Mouse (Mus musculus) midbrain, embryonic 14.5 days (tissue): Measurements from ENCODE around the gene Armc8. TPM values are rescaled to one million over a fixed set of nuclear protein-coding genes. Genes with fewer than 3 reads are reported as not detected.

Experiments
- ATAC-seq: fragments of 200-750 bp; cut with Nextera tagmentation; 2 replicates; pipeline ENCODE4 v1.8.0; 2017; ENCODE audit warnings: moderate number of reproducible peaks, moderate library complexity; ENCODE audit not compliant: low FRiP score, low TSS enrichment
- DNase-seq: peaks from one replicate; pipeline ENCODE4 v3.0.0-alpha.2; 2015
- H3K27ac ChIP-seq: fragments of 300-500 bp; sonication (generic); replicated peaks from 2 replicates; pipeline ENCODE4 v1.5.1; 2014; ENCODE audit warnings: mild to moderate bottlenecking, low read depth, low read length, moderate library complexity
- H3K27me3 ChIP-seq: fragments of 300-500 bp; sonication (generic); 2 replicates; pipeline ENCODE4 v1.6.1; 2014; ENCODE audit warnings: low read length, control low read depth, mixed read lengths; ENCODE audit not compliant: control insufficient read depth, insufficient read depth
- H3K36me3 ChIP-seq: fragments of 300-500 bp; sonication (generic); 2 replicates; pipeline ENCODE4 v1.6.1; 2014; ENCODE audit warnings: low read length, control low read depth; ENCODE audit not compliant: control insufficient read depth, insufficient read depth
- H3K4me1 ChIP-seq: fragments of 300-500 bp; sonication (generic); 2 replicates; pipeline ENCODE4 v1.6.1; 2014; ENCODE audit warnings: mild to moderate bottlenecking, antibody characterized with exemption, low read length, control low read depth; ENCODE audit not compliant: control insufficient read depth, insufficient read depth
- H3K4me2 ChIP-seq: fragments of 300-500 bp; sonication (generic); 2 replicates; pipeline ENCODE4 v1.6.1; 2014; ENCODE audit warnings: mild to moderate bottlenecking, low read length, moderate library complexity
- H3K4me3 ChIP-seq: fragments of 300-500 bp; sonication (generic); replicated peaks from 2 replicates; pipeline ENCODE4 v1.5.1; 2014; ENCODE audit warnings: low read depth, low read length
- H3K9ac ChIP-seq: fragments of 300-500 bp; sonication (generic); replicated peaks from 2 replicates; pipeline ENCODE4 v1.6.1; 2014; ENCODE audit warnings: mild to moderate bottlenecking, low read length, moderate library complexity
- H3K9me3 ChIP-seq: fragments of 300-500 bp; sonication (generic); 2 replicates; pipeline ENCODE4 v1.6.1; 2016; ENCODE audit warnings: low read length, control low read depth, mixed read lengths; ENCODE audit not compliant: control insufficient read depth
- WGBS: fragments of 180-500 bp; shearing (Covaris S2); extraction: QIAGEN DNeasy Blood & Tissue Kit; methylation state at CpG from one replicate; pipeline ENCODE4 v1.1.7; 2014; 5-methylcytosine and 5-hydroxymethylcytosine counted together
- polyA plus RNA-seq: library from polyadenylated mRNA; unstranded; fragments of >200 nt; fragmentation: Nextera tagmentation; extraction: Ambion mirVana; gene quantifications from 2 replicates; pipeline ENCODE4 v1.2.1, GENCODE M21; 2014

Gene Armc8
- polyA plus RNA-seq, 1 experiment from 2014 or later: 81.0 TPM

GRCm38 (mm10) chr9:99447323-99447722 is 121.4 kb downstream of the Armc8 start:
- Histone ChIP-seq H3K4me1 (0 out of 2 replicates have a peak, but pooled peaks cover 5% of the 10 kb centered on the region), H3K27ac (no peak overlapping the region), H3K9me3 (no peaks in the 10 kb centered on the region), H3K36me3 (no peaks in the 10 kb centered on the region), H3K4me3 (no peak overlapping the region), H3K4me2 (no peak overlapping the region), H3K9ac (no peak overlapping the region), H3K27me3 (no peaks in the 10 kb centered on the region)
- WGBS: 82% methylated on average over 3 of the region's 3 CpGs
- ATAC-seq (no peak), DNase-seq (no peak)

- no peak for DNase-seq
- Histone ChIP-seq H3K27ac (no peak overlapping the region), H3K9me3 (no peaks in the 10 kb centered on the region), H3K4me1 (0 out of 2 replicates have a peak, but pooled peaks cover 5% of the 10 kb centered on the region), H3K27me3 (no peaks in the 10 kb centered on the region), H3K36me3 (no peaks in the 10 kb centered on the region), H3K9ac (no peak overlapping the region), H3K4me3 (no peak overlapping the region), H3K4me2 (no peak overlapping the region)
- ATAC-seq: no peak
Measured at GRCm38 (mm10) chr9:99446259-99446658, 122.4 kb downstream of the Armc8 start.

- peak; percentile 63; the same call in 1 of the 2 replicates for ATAC-seq
- 25% methylated on average over 8 of the region's 8 CpGs for WGBS
- H3K4me1 ChIP-seq: 0 out of 2 replicates have a peak, but pooled peaks cover 5% of the 10 kb centered on the region
Measured at GRCm38 (mm10) chr9:99444590-99445178, 124.0 kb downstream of the Armc8 start.

GRCm38 (mm10) chr9:99441647-99442433 is 126.9 kb downstream of the Armc8 start:
- no peak overlapping the region for H3K4me3 ChIP-seq
- 0 out of 2 replicates have a peak, but pooled peaks cover 5% of the 10 kb centered on the region for H3K4me1 ChIP-seq
- WGBS: 93% methylated on average over 4 of the region's 4 CpGs
- H3K9me3 ChIP-seq: no peaks in the 10 kb centered on the region
- no peak overlapping the region for H3K4me2 ChIP-seq
- peaks cover 8% of the 10 kb centered on the region; the same call in 1 of the 2 replicates for H3K27me3 ChIP-seq
- ATAC-seq: no peak; the same call in 1 of the 2 replicates
- no peak overlapping the region for H3K27ac ChIP-seq
- no peak for DNase-seq
- H3K9ac ChIP-seq: no peak overlapping the region
- H3K36me3 ChIP-seq: no peaks in the 10 kb centered on the region

More at GRCm38 (mm10) chr9:99444590-99445178, 124.0 kb downstream of the Armc8 start:
- Histone ChIP-seq H3K9me3 (no peaks in the 10 kb centered on the region), H3K27ac (no peak overlapping the region), H3K4me3 (no peak overlapping the region), H3K36me3 (no peaks in the 10 kb centered on the region), H3K27me3 (no peaks in the 10 kb centered on the region), H3K9ac (no peak overlapping the region), H3K4me2 (no peak overlapping the region)
- peak; percentile 76 for DNase-seq

- ATAC-seq (no peak), DNase-seq (no peak)
- Histone ChIP-seq H3K4me3 (no peak overlapping the region), H3K27ac (no peak overlapping the region), H3K4me2 (no peak overlapping the region), H3K4me1 (0 out of 2 replicates have a peak, but pooled peaks cover 5% of the 10 kb centered on the region), H3K27me3 (peaks cover 8% of the 10 kb centered on the region; the same call in 1 of the 2 replicates), H3K36me3 (no peaks in the 10 kb centered on the region), H3K9me3 (no peaks in the 10 kb centered on the region), H3K9ac (no peak overlapping the region)
- WGBS: 75% methylated on average over 5 of the region's 5 CpGs
Measured at GRCm38 (mm10) chr9:99440941-99441340, 127.8 kb downstream of the Armc8 start.

GRCm38 (mm10) chr9:99439064-99439463 is 129.6 kb downstream of the Armc8 start:
- Histone ChIP-seq H3K27ac (no peak overlapping the region), H3K9ac (no peak overlapping the region), H3K27me3 (peaks cover 8% of the 10 kb centered on the region; the same call in 1 of the 2 replicates), H3K9me3 (no peaks in the 10 kb centered on the region), H3K4me1 (peaks cover 16% of the 10 kb centered on the region), H3K36me3 (no peaks in the 10 kb centered on the region), H3K4me3 (no peak overlapping the region), H3K4me2 (no peak overlapping the region)
- 82% methylated on average over 8 of the region's 8 CpGs for WGBS
- DNase-seq (no peak), ATAC-seq (no peak)

- Histone ChIP-seq H3K9me3 (no peaks in the 10 kb centered on the region), H3K27ac (no peak overlapping the region), H3K9ac (no peak overlapping the region), H3K4me2 (no peak overlapping the region), H3K4me3 (no peak overlapping the region), H3K4me1 (peaks cover 27% of the 10 kb centered on the region), H3K36me3 (no peaks in the 10 kb centered on the region), H3K27me3 (peaks cover 8% of the 10 kb centered on the region; the same call in 1 of the 2 replicates)
- no peak for ATAC-seq
- DNase-seq: no peak
- WGBS: 84% methylated on average over 12 of the region's 12 CpGs
Measured at GRCm38 (mm10) chr9:99437781-99438565, 130.7 kb downstream of the Armc8 start.

- Histone ChIP-seq H3K27ac (peak within 1 kb of the TSS; percentile 92), H3K36me3 (no peaks in the 10 kb centered on the region), H3K4me1 (peaks cover 32% of the 10 kb centered on the region), H3K4me2 (peak within 1 kb of the TSS; percentile 86), H3K4me3 (peak within 1 kb of the TSS; percentile 89), H3K9me3 (no peaks in the 10 kb centered on the region), H3K27me3 (peaks cover 8% of the 10 kb centered on the region; the same call in 1 of the 2 replicates), H3K9ac (peak within 1 kb of the TSS; percentile 93)
- no peak for DNase-seq
- peak; percentile 13; the same call in 1 of the 2 replicates for ATAC-seq
- WGBS: 17% methylated on average over 27 of the region's 27 CpGs
Measured at GRCm38 (mm10) chr9:99437031-99437764, 131.5 kb downstream of the Armc8 start, which contains the start of gene Mras. TSS of gene Mras (minus strand) at chr9:99437381.
